Mouse (Mus musculus): ENCODE results near the gene Lmf1. TPM values are rescaled to one million over a fixed set of nuclear protein-coding genes. Genes with fewer than 3 reads are reported as not detected.

Gene Lmf1
- polyA plus RNA-seq, 1 experiment from 2014 or later = 16.3 TPM

GRCm38 (mm10) chr17:25556630-25557354 lies 22.1 kb upstream of the Lmf1 start:
- no peaks in the 10 kb centered on the region for H3K4me1 ChIP-seq (replicated peaks; ENCODE audit: control insufficient read depth, insufficient read depth)
- H3K4me3 ChIP-seq (ENCODE audit: low read depth, low read length) = peak overlapping the region; percentile 6; the same call in 1 of the 2 replicates
- 14% methylated on average over 21 of the region's 21 CpGs for WGBS
- no peak overlapping the region for H3K27ac ChIP-seq (replicated peaks)
- no peak for ATAC-seq (ENCODE audit: low FRiP score, low TSS enrichment)
- no peaks in the 10 kb centered on the region for H3K36me3 ChIP-seq (ENCODE audit: control insufficient read depth, insufficient read depth, low read length)
- no peaks in the 10 kb centered on the region; the same call in 1 of the 2 replicates for H3K27me3 ChIP-seq (ENCODE audit: control insufficient read depth, insufficient read depth, low read length)
- peak overlapping the region; percentile 39 for H3K4me2 ChIP-seq (replicated peaks; ENCODE audit: low read depth)
- no peak for DNase-seq (ENCODE audit: low spot score)
- peak overlapping the region; percentile 23 for H3K9ac ChIP-seq (ENCODE audit: low read length)
- TF ChIP-seq CTCF (IDR thresholded peaks at IDR 0.05; ENCODE audit: low read depth) (peak; percentile 31; the same call in 1 of the 2 replicates), EP300 (optimal IDR thresholded peaks at IDR 0.05) (no peak)
- no peaks in the 10 kb centered on the region for H3K9me3 ChIP-seq (ENCODE audit: control insufficient read depth, low read length)

- Histone ChIP-seq H3K4me2 (replicated peaks; ENCODE audit: low read depth) (no peak overlapping the region), H3K4me1 (replicated peaks; ENCODE audit: control insufficient read depth, insufficient read depth) (no peaks in the 10 kb centered on the region), H3K9ac (ENCODE audit: low read length) (no peak overlapping the region), H3K36me3 (ENCODE audit: control insufficient read depth, insufficient read depth, low read length) (no peaks in the 10 kb centered on the region), H3K27ac (replicated peaks) (no peak overlapping the region), H3K9me3 (ENCODE audit: control insufficient read depth, low read length) (no peaks in the 10 kb centered on the region), H3K4me3 (ENCODE audit: low read depth, low read length) (no peak overlapping the region), H3K27me3 (ENCODE audit: control insufficient read depth, insufficient read depth, low read length) (no peaks in the 10 kb centered on the region; the same call in 1 of the 2 replicates)
- ATAC-seq (ENCODE audit: low FRiP score, low TSS enrichment) (no peak), DNase-seq (ENCODE audit: low spot score) (no peak)
- no peak for TF ChIP-seq CTCF (IDR thresholded peaks at IDR 0.05; ENCODE audit: low read depth)
- TF ChIP-seq EP300 (optimal IDR thresholded peaks at IDR 0.05) = no peak
- 48% methylated on average over 4 of the region's 4 CpGs for WGBS
Measured at GRCm38 (mm10) chr17:25559634-25560033, 19.3 kb upstream of the Lmf1 start.

GRCm38 (mm10) chr17:25560554-25561222 lies 18.2 kb upstream of the Lmf1 start:
- WGBS = 42% methylated on average over 5 of the region's 5 CpGs
- Histone ChIP-seq H3K9me3 (ENCODE audit: control insufficient read depth, low read length) (no peaks in the 10 kb centered on the region), H3K36me3 (ENCODE audit: control insufficient read depth, insufficient read depth, low read length) (no peaks in the 10 kb centered on the region), H3K4me2 (replicated peaks; ENCODE audit: low read depth) (no peak overlapping the region), H3K4me1 (replicated peaks; ENCODE audit: control insufficient read depth, insufficient read depth) (no peaks in the 10 kb centered on the region), H3K9ac (ENCODE audit: low read length) (no peak overlapping the region), H3K27ac (replicated peaks) (no peak overlapping the region), H3K27me3 (ENCODE audit: control insufficient read depth, insufficient read depth, low read length) (no peaks in the 10 kb centered on the region; the same call in 1 of the 2 replicates), H3K4me3 (ENCODE audit: low read depth, low read length) (no peak overlapping the region)
- no peak for TF ChIP-seq EP300 (optimal IDR thresholded peaks at IDR 0.05)
- no peak for TF ChIP-seq CTCF (IDR thresholded peaks at IDR 0.05; ENCODE audit: low read depth)
- ATAC-seq (ENCODE audit: low FRiP score, low TSS enrichment) (no peak), DNase-seq (ENCODE audit: low spot score) (no peak)

- Histone ChIP-seq H3K9me3 (ENCODE audit: control insufficient read depth, low read length) (no peaks in the 10 kb centered on the region), H3K36me3 (ENCODE audit: control insufficient read depth, insufficient read depth, low read length) (no peaks in the 10 kb centered on the region), H3K4me1 (replicated peaks; ENCODE audit: control insufficient read depth, insufficient read depth) (no peaks in the 10 kb centered on the region), H3K4me3 (ENCODE audit: low read depth, low read length) (no peak overlapping the region), H3K27me3 (ENCODE audit: control insufficient read depth, insufficient read depth, low read length) (no peaks in the 10 kb centered on the region; the same call in 1 of the 2 replicates), H3K4me2 (replicated peaks; ENCODE audit: low read depth) (no peak overlapping the region), H3K27ac (replicated peaks) (no peak overlapping the region), H3K9ac (ENCODE audit: low read length) (no peak overlapping the region)
- no peak for DNase-seq (ENCODE audit: low spot score)
- 80% methylated on average over 16 of the region's 16 CpGs for WGBS
- TF ChIP-seq CTCF (IDR thresholded peaks at IDR 0.05; ENCODE audit: low read depth) (no peak), EP300 (optimal IDR thresholded peaks at IDR 0.05) (no peak)
- no peak for ATAC-seq (ENCODE audit: low FRiP score, low TSS enrichment)
Measured at GRCm38 (mm10) chr17:25561223-25562028, 17.5 kb upstream of the Lmf1 start.

GRCm38 (mm10) chr17:25564481-25564880 lies 14.4 kb upstream of the Lmf1 start:
- no peaks in the 10 kb centered on the region for H3K36me3 ChIP-seq (ENCODE audit: control insufficient read depth, insufficient read depth, low read length)
- no peak for TF ChIP-seq CTCF (IDR thresholded peaks at IDR 0.05; ENCODE audit: low read depth)
- no peak overlapping the region for H3K9ac ChIP-seq (ENCODE audit: low read length)
- no peaks in the 10 kb centered on the region for H3K9me3 ChIP-seq (ENCODE audit: control insufficient read depth, low read length)
- 67% methylated on average over 5 of the region's 5 CpGs for WGBS
- DNase-seq (ENCODE audit: low spot score) = no peak
- no peaks in the 10 kb centered on the region for H3K4me1 ChIP-seq (replicated peaks; ENCODE audit: control insufficient read depth, insufficient read depth)
- no peak overlapping the region for H3K4me3 ChIP-seq (ENCODE audit: low read depth, low read length)
- ATAC-seq (ENCODE audit: low FRiP score, low TSS enrichment) = no peak
- no peak overlapping the region for H3K27ac ChIP-seq (replicated peaks)
- no peak overlapping the region for H3K4me2 ChIP-seq (replicated peaks; ENCODE audit: low read depth)
- no peaks in the 10 kb centered on the region; the same call in 1 of the 2 replicates for H3K27me3 ChIP-seq (ENCODE audit: control insufficient read depth, insufficient read depth, low read length)

All from stomach, postnatal 0 days (tissue).